Mouse (Mus musculus) myocyte (in vitro differentiated cells): ENCODE results near the gene Mtcl1. TPM values are rescaled to one million over a fixed set of nuclear protein-coding genes. Genes with fewer than 3 reads are reported as not detected.
A peak's percentile ranks its signal among the peaks of the same experiment; 100 is the strongest.

Source experiments
- H3K27me3 ChIP-seq: one replicate; pipeline ENCODE4 v1.6.1; 2011; ENCODE audit not compliant: control insufficient read depth, insufficient read depth, insufficient read length
- H3K36me3 ChIP-seq: one replicate; pipeline ENCODE4 v1.6.1; 2011; ENCODE audit not compliant: control insufficient read depth, insufficient read depth
- H3K4me2 ChIP-seq: one replicate; pipeline ENCODE4 v1.6.1; 2011; ENCODE audit warnings: low read depth, control low read depth
- H3K4me3 ChIP-seq: one replicate; pipeline ENCODE4 v1.5.1; 2011; ENCODE audit warnings: mild to moderate bottlenecking, control low read depth, moderate library complexity
- H3K79me2 ChIP-seq: one replicate; pipeline ENCODE4 v1.6.1; 2011; ENCODE audit not compliant: control insufficient read depth, insufficient read depth
- H3ac ChIP-seq: one replicate; pipeline ENCODE4 v1.6.1; 2011; ENCODE audit not compliant: control insufficient read depth, insufficient read length
- CEBPB ChIP-seq: IDR thresholded peaks from 2 replicates; pipeline ENCODE4 v1.6.1; 2011; ENCODE audit warnings: mild to moderate bottlenecking, moderate library complexity; ENCODE audit not compliant: poor library complexity, insufficient read depth, severe bottlenecking
- E2F4 ChIP-seq: IDR thresholded peaks from one replicate; pipeline ENCODE4 v1.6.1; 2011; ENCODE audit warnings: mild to moderate bottlenecking, control low read depth, moderate library complexity; ENCODE audit not compliant: insufficient read depth
- MAX ChIP-seq: IDR thresholded peaks from one replicate; pipeline ENCODE4 v1.6.1; 2011; ENCODE audit warnings: low read depth, mild to moderate bottlenecking, control low read depth
- MYOD1 ChIP-seq, 3 experiments: IDR thresholded peaks; one replicate each; pipeline ENCODE4 v1.6.1; 2011; ENCODE audit warnings: control low read depth in 2 of 3, low read depth in 2 of 3, mild to moderate bottlenecking in 2 of 3, moderate library complexity in 1 of 3; ENCODE audit not compliant: insufficient read length in 2 of 3, control insufficient read depth in 1 of 3
- MYOG ChIP-seq, 3 experiments: IDR thresholded peaks; one replicate each; pipeline ENCODE4 v1.6.1; 2011; ENCODE audit warnings: control low read depth in 2 of 3, low read depth in 2 of 3, mild to moderate bottlenecking in 2 of 3; ENCODE audit not compliant: insufficient read length in 2 of 3, control insufficient read depth in 1 of 3, insufficient read depth in 1 of 3
- POLR2A ChIP-seq: IDR thresholded peaks from one replicate; pipeline ENCODE4 v1.6.1; 2011; ENCODE audit warnings: low read depth, mild to moderate bottlenecking, control low read depth, moderate library complexity; ENCODE audit not compliant: insufficient read length
- POLR2AphosphoS2 ChIP-seq: IDR thresholded peaks from one replicate; pipeline ENCODE4 v1.6.1; 2011; ENCODE audit warnings: low read depth, control low read depth; ENCODE audit not compliant: insufficient read length
- REST ChIP-seq: IDR thresholded peaks from one replicate; pipeline ENCODE4 v1.6.1; 2011; ENCODE audit warnings: mild to moderate bottlenecking, control low read depth, moderate library complexity; ENCODE audit not compliant: insufficient read depth, insufficient read length
- SRF ChIP-seq: IDR thresholded peaks from one replicate; pipeline ENCODE4 v1.6.1; 2011; ENCODE audit warnings: low read depth; ENCODE audit not compliant: control insufficient read depth, insufficient read length
- TCF12 ChIP-seq: IDR thresholded peaks from one replicate; pipeline ENCODE4 v1.6.1; 2011; ENCODE audit warnings: mild to moderate bottlenecking, control low read depth; ENCODE audit not compliant: poor library complexity, insufficient read depth, severe bottlenecking
- TCF3 ChIP-seq: IDR thresholded peaks from one replicate; pipeline ENCODE4 v1.6.1; 2011; ENCODE audit warnings: low read depth, control low read depth; ENCODE audit not compliant: insufficient read length
- USF1 ChIP-seq: IDR thresholded peaks from one replicate; pipeline ENCODE4 v1.6.1; 2011; ENCODE audit warnings: low read depth, mild to moderate bottlenecking, control low read depth, moderate library complexity
- polyA plus RNA-seq: library from polyadenylated mRNA; unstranded; fragments of >200 nt; fragmentation: generic; extraction: Trizol; gene quantifications from one replicate; pipeline ENCODE4 v1.2.1, GENCODE M21; 2012; ENCODE audit warnings: missing spikeins

Gene Mtcl1
- polyA plus RNA-seq, 1 experiment, result 18.3 TPM

DNA sequence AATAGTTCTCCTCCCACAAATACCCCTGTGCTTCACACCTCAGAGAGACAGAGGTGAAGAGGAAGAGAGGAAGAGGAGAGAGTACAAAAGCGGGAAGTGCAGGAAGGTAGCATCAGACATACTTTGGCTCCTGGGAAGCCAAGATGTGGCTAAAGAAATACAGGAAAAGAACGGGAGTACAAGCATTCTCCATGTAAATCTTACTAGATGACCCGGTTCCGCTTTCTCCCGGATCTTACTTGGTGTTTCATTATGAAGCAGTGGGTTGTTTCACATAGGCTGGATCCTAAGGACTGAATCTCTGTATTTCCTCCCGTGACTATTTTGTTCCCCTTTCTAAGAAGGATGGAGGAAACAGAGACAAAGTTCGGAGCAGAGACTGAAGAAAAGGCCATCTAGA, 43.9 kb downstream of the Mtcl1 start:
- Histone ChIP-seq H3K4me3 (no peak overlapping the region), H3K79me2 (no peaks in the 10 kb centered on the region), H3K36me3 (peaks cover under 1% of the 10 kb centered on the region), H3ac (no peak overlapping the region), H3K27me3 (no peaks in the 10 kb centered on the region), H3K4me2 (peak overlapping the region; percentile 75)
- TF ChIP-seq REST (no peak), TCF12 (no peak)

GRCm38 (mm10) chr17:66404883-66405590, 44.5 kb downstream of the Mtcl1 start:
- no peak for TF ChIP-seq USF1
- peak in 2 of 3 experiments; percentile 4 to 67 for TF ChIP-seq MYOD1 (IDR thresholded peaks at IDR 0.05; ENCODE audit: control insufficient read depth in 1 of 3, insufficient read length in 2 of 3, low read depth in 2 of 3)
- TF ChIP-seq POLR2AphosphoS2, result no peak
- TF ChIP-seq REST, result no peak
- no peak for TF ChIP-seq CEBPB
- peak in 2 of 3 experiments; percentile 14 to 73 for TF ChIP-seq MYOG (IDR thresholded peaks at IDR 0.05; ENCODE audit: control insufficient read depth in 1 of 3, insufficient read depth in 1 of 3, insufficient read length in 2 of 3, low read depth in 2 of 3)
- TF ChIP-seq E2F4, result no peak
- no peak for TF ChIP-seq MAX
- peak; percentile 5 for TF ChIP-seq TCF3
- TF ChIP-seq SRF, result no peak
- peak; percentile 25 for TF ChIP-seq TCF12
- TF ChIP-seq POLR2A, result no peak
- no peaks in the 10 kb centered on the region for H3K79me2 ChIP-seq
- H3K4me2 ChIP-seq, result peak overlapping the region; percentile 75
- no peaks in the 10 kb centered on the region for H3K27me3 ChIP-seq
- H3K4me3 ChIP-seq, result no peak overlapping the region
- H3ac ChIP-seq, result no peak overlapping the region
- peaks cover 6% of the 10 kb centered on the region for H3K36me3 ChIP-seq

DNA sequence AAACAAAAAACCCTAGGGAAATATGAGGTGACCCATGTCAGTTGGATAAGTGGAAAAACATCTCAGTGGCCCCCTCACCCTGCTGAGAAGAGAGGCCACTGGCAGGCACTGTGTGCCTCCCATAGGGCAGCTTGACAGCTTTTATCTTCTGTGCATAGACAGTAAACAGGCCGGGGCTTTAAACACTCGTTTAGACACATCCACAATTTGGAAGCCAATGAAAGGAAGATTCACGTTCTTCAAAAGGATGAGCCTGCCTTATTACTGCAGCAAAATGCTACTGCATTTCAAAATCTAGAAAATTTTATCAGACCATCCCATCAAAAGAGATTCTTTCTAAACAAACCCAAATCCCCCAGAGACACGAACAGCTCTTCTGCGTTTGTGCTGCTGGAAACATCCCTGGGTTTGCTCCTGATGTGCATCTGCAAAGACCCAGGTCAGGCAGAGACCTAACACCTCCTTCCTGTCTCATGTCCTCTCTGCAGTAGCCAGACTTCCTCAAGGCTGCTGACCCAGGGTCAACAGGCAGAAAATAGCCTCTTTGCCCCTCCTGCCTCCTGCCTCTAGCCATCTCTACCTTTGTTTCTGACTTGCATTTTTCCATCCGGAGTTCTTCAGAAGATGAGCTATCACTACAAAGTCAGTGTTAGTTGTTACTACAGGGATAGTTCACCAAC, 46.6 kb downstream of the Mtcl1 start:
- Histone ChIP-seq H3K4me3 (no peak overlapping the region), H3K36me3 (peaks cover 6% of the 10 kb centered on the region)
- TF ChIP-seq POLR2A (no peak), CEBPB (no peak), MAX (no peak), MYOD1 (IDR thresholded peaks at IDR 0.05; ENCODE audit: control insufficient read depth in 1 of 3, insufficient read length in 2 of 3, low read depth in 2 of 3) (no peak), SRF (no peak), POLR2AphosphoS2 (no peak), TCF12 (no peak), REST (no peak), MYOG (IDR thresholded peaks at IDR 0.05; ENCODE audit: control insufficient read depth in 1 of 3, insufficient read depth in 1 of 3, insufficient read length in 2 of 3, low read depth in 2 of 3) (no peak), TCF3 (no peak), USF1 (no peak), E2F4 (no peak)

GRCm38 (mm10) chr17:66401596-66402265, 47.8 kb downstream of the Mtcl1 start:
- no peak for TF ChIP-seq CEBPB

More for the DNA sequence above, 46.6 kb downstream of the Mtcl1 start:
- no peak overlapping the region for H3ac ChIP-seq
- H3K4me2 ChIP-seq, result no peak overlapping the region
- no peaks in the 10 kb centered on the region for H3K27me3 ChIP-seq
- no peaks in the 10 kb centered on the region for H3K79me2 ChIP-seq

GRCm38 (mm10) chr17:66399780-66400179, 49.8 kb downstream of the Mtcl1 start:
- H3K4me2 ChIP-seq, result no peak overlapping the region
- peaks cover 6% of the 10 kb centered on the region for H3K36me3 ChIP-seq
- no peak overlapping the region for H3K4me3 ChIP-seq
- TF ChIP-seq POLR2A, result no peak
- no peak for TF ChIP-seq MAX
- TF ChIP-seq MYOG (IDR thresholded peaks at IDR 0.05; ENCODE audit: control insufficient read depth in 1 of 3, insufficient read depth in 1 of 3, insufficient read length in 2 of 3, low read depth in 2 of 3), result no peak
- TF ChIP-seq MYOD1 (IDR thresholded peaks at IDR 0.05; ENCODE audit: control insufficient read depth in 1 of 3, insufficient read length in 2 of 3, low read depth in 2 of 3), result no peak
- TF ChIP-seq E2F4, result no peak
- TF ChIP-seq TCF12, result no peak
- no peak for TF ChIP-seq REST
- TF ChIP-seq SRF, result no peak
- no peak for TF ChIP-seq CEBPB
- H3K79me2 ChIP-seq, result no peaks in the 10 kb centered on the region
- H3K27me3 ChIP-seq, result no peaks in the 10 kb centered on the region
- H3ac ChIP-seq, result no peak overlapping the region

More at GRCm38 (mm10) chr17:66401596-66402265, 47.8 kb downstream of the Mtcl1 start:
- Histone ChIP-seq H3K4me2 (no peak overlapping the region), H3ac (no peak overlapping the region), H3K4me3 (no peak overlapping the region), H3K27me3 (no peaks in the 10 kb centered on the region), H3K36me3 (peaks cover 6% of the 10 kb centered on the region), H3K79me2 (no peaks in the 10 kb centered on the region)
